Mouse (Mus musculus): ENCODE results near the gene Parvg.
A peak's percentile ranks its signal among the peaks of the same experiment; 100 is the strongest.

- peak; percentile 84 to 93 for TF ChIP-seq EP300 (IDR thresholded peaks at IDR 0.05; ENCODE audit: low read depth in 1 of 2, low read length in 2 of 2)
- TF ChIP-seq ZMIZ1 (IDR thresholded peaks at IDR 0.05; ENCODE audit: low read depth, low read length): no peak
- TF ChIP-seq POLR2A (IDR thresholded peaks at IDR 0.05; ENCODE audit: control insufficient read depth in 1 of 2, insufficient read depth in 1 of 2, low read depth in 1 of 2, low read length in 2 of 2, poor library complexity in 1 of 2): no peak
- TF ChIP-seq CTCF (IDR thresholded peaks at IDR 0.05 in 2 of 3, conservative IDR thresholded peaks at IDR 0.05 in 1 of 3; ENCODE audit: control insufficient read depth in 1 of 3, insufficient read depth in 1 of 3, low read depth in 2 of 3, low read length in 3 of 3, poor library complexity in 1 of 3, severe bottlenecking in 1 of 3): no peak
- peak; percentile 88 for TF ChIP-seq TCF12 (IDR thresholded peaks at IDR 0.05; ENCODE audit: low read depth, low read length)
- TF ChIP-seq GATA1 (IDR thresholded peaks at IDR 0.05; ENCODE audit: low read depth, low read length): peak; percentile 94
- no peak for TF ChIP-seq MAZ (IDR thresholded peaks at IDR 0.05; ENCODE audit: low read depth, low read length)
- no peak for TF ChIP-seq MEF2A (IDR thresholded peaks at IDR 0.05; ENCODE audit: extremely low read depth, insufficient replicate concordance, low read depth, low read length, poor library complexity, severe bottlenecking)
- TF ChIP-seq SMC3 (IDR thresholded peaks at IDR 0.05; ENCODE audit: low read depth, low read length): peak; percentile 7; the same call in 1 of the 2 replicates
- TF ChIP-seq MYB (IDR thresholded peaks at IDR 0.05; ENCODE audit: low read depth, low read length): no peak
- TF ChIP-seq CHD1 (IDR thresholded peaks at IDR 0.05; ENCODE audit: low read depth, low read length): no peak
- TF ChIP-seq ETS1 (IDR thresholded peaks at IDR 0.05; ENCODE audit: low read depth, low read length): peak; percentile 88
- TF ChIP-seq JUND (IDR thresholded peaks at IDR 0.05; ENCODE audit: low read depth, low read length): no peak
Measured at GRCm38 (mm10) chr15:84336281-84336817, 12.5 kb downstream of the Parvg start.

All from MEL (cell line).